ENCODE assay signal across 13 mouse cellular contexts in genomic region chr2:29565570-29566433, GRCm38 (mm10). TPM values are rescaled to one million over a fixed set of nuclear protein-coding genes. Genes with fewer than 3 reads are reported as not detected.
DNase-seq lines count a peak whose midpoint lies in the region; ATAC-seq lines count a peak whose summit lies in the region.
"Had no signal": no experiment of that assay in that cellular context is flagged by ENCODE, and none has a peak within 500 bp of the region (broad histone marks: within the 10 kb centered on the region; RNA-seq: fewer than 3 reads in every experiment).

No protein-coding gene starts in this region.

- H3K27me3 ChIP-seq in neural tube, embryonic 15.5 days (replicated peaks) = no peaks in the 10 kb centered on the region
- no peaks in the 10 kb centered on the region for H3K27me3 ChIP-seq in midbrain, embryonic 12.5 days
- H3K27me3 ChIP-seq: lung, embryonic 15.5 days had no signal

- DNase-seq in cerebellum, postnatal 10 days = peak; percentile 41 to 57
- no peak for DNase-seq in cerebellum, adult 9-10 months
- DNase-seq in neural tube, embryonic 10.5 days (ENCODE audit: extremely low spot score, low spot score) = peak; percentile 27
- DNase-seq in right cerebral cortex, adult 2 months (ENCODE audit: low spot score in 2 of 2) = no peak
- DNase-seq in thymus, postnatal 25 days = no peak
- no peak for DNase-seq in ovary, postnatal 14 days (ENCODE audit: low spot score)
- DNase-seq: liver; spleen, adult 18-20 months had no signal

- no peak for ATAC-seq in neural tube, embryonic 15.5 days (ENCODE audit: low FRiP score)
- ATAC-seq in midbrain, embryonic 12.5 days (ENCODE audit: low FRiP score, low read depth) = peak; percentile 66
- ATAC-seq: activated CD4-positive, CD25-positive, alpha-beta regulatory T cell, adult 4 months had no signal

- no peak overlapping the region for H3K9ac ChIP-seq in neural tube, embryonic 15.5 days (replicated peaks)
- no peak overlapping the region for H3K9ac ChIP-seq in midbrain, embryonic 12.5 days (replicated peaks)
- H3K9ac ChIP-seq: lung, embryonic 15.5 days had no signal

- H3K36me3 ChIP-seq in neural tube, embryonic 15.5 days = no peaks in the 10 kb centered on the region
- H3K36me3 ChIP-seq in midbrain, embryonic 12.5 days = no peaks in the 10 kb centered on the region
- H3K36me3 ChIP-seq: lung, embryonic 15.5 days had no signal

- peaks cover 13% of the 10 kb centered on the region for H3K4me1 ChIP-seq in neural tube, embryonic 15.5 days
- H3K4me1 ChIP-seq in midbrain, embryonic 12.5 days = peaks cover 24% of the 10 kb centered on the region

- WGBS in neural tube, embryonic 15.5 days = 5% methylated on average over 17 of the region's 17 CpGs
- WGBS in midbrain, embryonic 12.5 days = 2% methylated on average over 16 of the region's 17 CpGs

- H3K27ac ChIP-seq in neural tube, embryonic 15.5 days (replicated peaks) = no peak overlapping the region
- H3K27ac ChIP-seq in midbrain, embryonic 12.5 days (replicated peaks) = peak overlapping the region; percentile 55
- H3K27ac ChIP-seq: kidney, postnatal 0 days; lung, embryonic 15.5 days had no signal

- no peaks in the 10 kb centered on the region for H3K9me3 ChIP-seq in neural tube, embryonic 15.5 days (replicated peaks)
- no peaks in the 10 kb centered on the region for H3K9me3 ChIP-seq in midbrain, embryonic 12.5 days
- H3K9me3 ChIP-seq: lung, embryonic 15.5 days had no signal

- no peak overlapping the region for H3K4me3 ChIP-seq in neural tube, embryonic 15.5 days (replicated peaks)
- H3K4me3 ChIP-seq in midbrain, embryonic 12.5 days = no peak overlapping the region
- H3K4me3 ChIP-seq: lung, embryonic 15.5 days had no signal

- H3K4me2 ChIP-seq in neural tube, embryonic 15.5 days = no peak overlapping the region
- peak overlapping the region; percentile 26 for H3K4me2 ChIP-seq in midbrain, embryonic 12.5 days (replicated peaks)
- H3K4me2 ChIP-seq: lung, embryonic 15.5 days had no signal

RNA-seq across cellular contexts. Expression of gene Rapgef1, which starts 53.7 kb away (rescaled TPM):
- 16.3 and 16.9 TPM in 2 replicates for polyA plus RNA-seq in neural tube, embryonic 15.5 days (2015; fragmentation: Nextera tagmentation; extraction: Ambion mirVana)
- polyA plus RNA-seq in midbrain, embryonic 12.5 days (2016; fragmentation: Nextera tagmentation; extraction: Ambion mirVana) = 22.5 and 24.1 TPM in 2 replicates

Comparison
In these comparisons a context has a peak if more than half of its experiments do, and no peak if none do; other contexts are left out.
1. DNase-seq: peak in cerebellum, postnatal 10 days (2 of 2) and neural tube, embryonic 10.5 days (single experiment); none in cerebellum, adult 9-10 months (single experiment), right cerebral cortex, adult 2 months (0 of 2), thymus, postnatal 25 days (single experiment) and ovary, postnatal 14 days (single experiment).